Mouse (Mus musculus): Measurements from ENCODE around the gene Zbed4. TPM values are rescaled to one million over a fixed set of nuclear protein-coding genes. Genes with fewer than 3 reads are reported as not detected.

Zbed4 gene
- total RNA-seq, 2 experiments from 2014 or later = 8.6 to 8.7 TPM

Other genes starting within 250 kb of the Zbed4 start
- not detected for gene Zdhhc25, start 151.4 kb upstream of the Zbed4 start, total RNA-seq (2021)
- gene Brd1, start 17.4 kb upstream of the Zbed4 start, total RNA-seq (2021) = 10 to 100 TPM; 26.6 to 29.7 TPM
- 1 to 10 TPM; 8.3 to 8.8 TPM for gene Alg12, start 67.7 kb downstream of the Zbed4 start, total RNA-seq (2021)
- 10 to 100 TPM; 19.6 to 28.7 TPM for gene Creld2, start 68.0 kb downstream of the Zbed4 start, total RNA-seq (2021)
- gene Pim3, start 110.5 kb downstream of the Zbed4 start, total RNA-seq (2021) = 100 to 1,000 TPM in 1 of 2 experiments, 10 to 100 TPM in 1; 97.9 to 139 TPM
- not detected for gene Ttll8, start 202.8 kb downstream of the Zbed4 start, total RNA-seq (2021)
- gene Mlc1, start 227.3 kb downstream of the Zbed4 start, total RNA-seq (2021) = not detected
- gene Mov10l1, start 231.2 kb downstream of the Zbed4 start, total RNA-seq (2021) = 100 to 1,000 TPM; 115 to 121 TPM